Mouse (Mus musculus): Measurements from ENCODE around the gene Cadps. TPM values are rescaled to one million over a fixed set of nuclear protein-coding genes. Genes with fewer than 3 reads are reported as not detected.

The Cadps gene
- polyA plus RNA-seq, 1 experiment from 2014 or later = 0.51 TPM

GRCm38 (mm10) chr14:12818442-12818841, 4.4 kb downstream of the Cadps start:
- Histone ChIP-seq H3K27me3 (peaks cover 25% of the 10 kb centered on the region), H3K27ac (no peak overlapping the region), H3K36me3 (no peaks in the 10 kb centered on the region), H3K4me3 (replicated peaks) (no peak overlapping the region), H3K4me1 (peaks cover 20% of the 10 kb centered on the region), H3K4me2 (no peak overlapping the region), H3K9me3 (replicated peaks) (no peaks in the 10 kb centered on the region), H3K9ac (no peak overlapping the region)
- no peak for ATAC-seq (replicated peaks; ENCODE audit: low FRiP score)
- WGBS = 79% methylated on average over 1 of the region's 1 CpGs

GRCm38 (mm10) chr14:12812072-12812471, 10.8 kb downstream of the Cadps start:
- Histone ChIP-seq H3K4me2 (no peak overlapping the region), H3K4me1 (no peaks in the 10 kb centered on the region), H3K9ac (no peak overlapping the region), H3K9me3 (replicated peaks) (no peaks in the 10 kb centered on the region), H3K27ac (no peak overlapping the region), H3K27me3 (no peaks in the 10 kb centered on the region), H3K36me3 (no peaks in the 10 kb centered on the region), H3K4me3 (replicated peaks) (no peak overlapping the region)
- ATAC-seq (replicated peaks; ENCODE audit: low FRiP score) = no peak
- 85% methylated on average over 3 of the region's 3 CpGs for WGBS

GRCm38 (mm10) chr14:12802995-12803394, 19.9 kb downstream of the Cadps start:
- no peak for ATAC-seq (replicated peaks; ENCODE audit: low FRiP score)
- no peaks in the 10 kb centered on the region for H3K9me3 ChIP-seq (replicated peaks)
- 73% methylated on average over 1 of the region's 1 CpGs for WGBS

GRCm38 (mm10) chr14:12801100-12801499, 21.8 kb downstream of the Cadps start:
- Histone ChIP-seq H3K36me3 (no peaks in the 10 kb centered on the region), H3K27ac (no peak overlapping the region), H3K4me2 (no peak overlapping the region), H3K9me3 (replicated peaks) (no peaks in the 10 kb centered on the region), H3K4me3 (replicated peaks) (no peak overlapping the region), H3K4me1 (no peaks in the 10 kb centered on the region), H3K9ac (no peak overlapping the region), H3K27me3 (no peaks in the 10 kb centered on the region)
- 74% methylated on average over 2 of the region's 2 CpGs for WGBS
- ATAC-seq (replicated peaks; ENCODE audit: low FRiP score) = no peak

More at GRCm38 (mm10) chr14:12802995-12803394, 19.9 kb downstream of the Cadps start:
- H3K4me2 ChIP-seq = no peak overlapping the region
- H3K27ac ChIP-seq = no peak overlapping the region
- no peak overlapping the region for H3K4me3 ChIP-seq (replicated peaks)
- H3K36me3 ChIP-seq = no peaks in the 10 kb centered on the region
- no peak overlapping the region for H3K9ac ChIP-seq
- H3K4me1 ChIP-seq = no peaks in the 10 kb centered on the region
- no peaks in the 10 kb centered on the region for H3K27me3 ChIP-seq

GRCm38 (mm10) chr14:12798926-12799325, 24.0 kb downstream of the Cadps start:
- ATAC-seq (replicated peaks; ENCODE audit: low FRiP score) = no peak
- Histone ChIP-seq H3K27me3 (no peaks in the 10 kb centered on the region), H3K4me1 (no peaks in the 10 kb centered on the region), H3K9ac (no peak overlapping the region), H3K27ac (no peak overlapping the region), H3K36me3 (no peaks in the 10 kb centered on the region), H3K4me2 (no peak overlapping the region), H3K9me3 (replicated peaks) (no peaks in the 10 kb centered on the region), H3K4me3 (replicated peaks) (no peak overlapping the region)

- Histone ChIP-seq H3K4me1 (no peaks in the 10 kb centered on the region), H3K36me3 (no peaks in the 10 kb centered on the region), H3K4me3 (replicated peaks) (no peak overlapping the region), H3K4me2 (no peak overlapping the region), H3K27ac (no peak overlapping the region), H3K27me3 (no peaks in the 10 kb centered on the region), H3K9me3 (replicated peaks) (no peaks in the 10 kb centered on the region), H3K9ac (no peak overlapping the region)
- no peak for ATAC-seq (replicated peaks; ENCODE audit: low FRiP score)
- WGBS = 76% methylated on average over 1 of the region's 1 CpGs
Observed at GRCm38 (mm10) chr14:12784296-12784695, 38.6 kb downstream of the Cadps start.

GRCm38 (mm10) chr14:12780016-12780415, 42.9 kb downstream of the Cadps start:
- 88% methylated on average over 1 of the region's 1 CpGs for WGBS

GRCm38 (mm10) chr14:12777990-12778389, 44.9 kb downstream of the Cadps start:
- H3K4me1 ChIP-seq = no peaks in the 10 kb centered on the region
- H3K4me2 ChIP-seq = no peak overlapping the region
- H3K4me3 ChIP-seq (replicated peaks) = no peak overlapping the region
- WGBS = 68% methylated on average over 4 of the region's 4 CpGs
- H3K9ac ChIP-seq = no peak overlapping the region
- H3K27ac ChIP-seq = no peak overlapping the region
- H3K9me3 ChIP-seq (replicated peaks) = no peaks in the 10 kb centered on the region
- no peaks in the 10 kb centered on the region for H3K27me3 ChIP-seq
- ATAC-seq (replicated peaks; ENCODE audit: low FRiP score) = no peak
- H3K36me3 ChIP-seq = no peaks in the 10 kb centered on the region

More at GRCm38 (mm10) chr14:12780016-12780415, 42.9 kb downstream of the Cadps start:
- Histone ChIP-seq H3K9me3 (replicated peaks) (no peaks in the 10 kb centered on the region), H3K4me3 (replicated peaks) (no peak overlapping the region), H3K27ac (no peak overlapping the region), H3K9ac (no peak overlapping the region), H3K27me3 (no peaks in the 10 kb centered on the region), H3K4me1 (no peaks in the 10 kb centered on the region), H3K36me3 (no peaks in the 10 kb centered on the region), H3K4me2 (no peak overlapping the region)
- no peak for ATAC-seq (replicated peaks; ENCODE audit: low FRiP score)

- Histone ChIP-seq H3K9ac (no peak overlapping the region), H3K36me3 (no peaks in the 10 kb centered on the region), H3K27ac (no peak overlapping the region), H3K4me1 (no peaks in the 10 kb centered on the region), H3K4me3 (replicated peaks) (no peak overlapping the region), H3K27me3 (no peaks in the 10 kb centered on the region), H3K4me2 (no peak overlapping the region), H3K9me3 (replicated peaks) (no peaks in the 10 kb centered on the region)
- no peak for ATAC-seq (replicated peaks; ENCODE audit: low FRiP score)
- WGBS = 95% methylated on average over 1 of the region's 1 CpGs
Observed at GRCm38 (mm10) chr14:12768870-12769269, 54.0 kb downstream of the Cadps start.

- H3K36me3 ChIP-seq = no peaks in the 10 kb centered on the region
- H3K27me3 ChIP-seq = no peaks in the 10 kb centered on the region
- H3K9ac ChIP-seq = no peak overlapping the region
- 85% methylated on average over 4 of the region's 4 CpGs for WGBS
- no peak for ATAC-seq (replicated peaks; ENCODE audit: low FRiP score)
- H3K4me3 ChIP-seq (replicated peaks) = no peak overlapping the region
- no peaks in the 10 kb centered on the region for H3K4me1 ChIP-seq
- no peak overlapping the region for H3K27ac ChIP-seq
- no peaks in the 10 kb centered on the region for H3K9me3 ChIP-seq (replicated peaks)
- no peak overlapping the region for H3K4me2 ChIP-seq
Observed at GRCm38 (mm10) chr14:12753237-12753636, 69.6 kb downstream of the Cadps start.

GRCm38 (mm10) chr14:12751821-12752220, 71.1 kb downstream of the Cadps start:
- Histone ChIP-seq H3K4me2 (no peak overlapping the region), H3K9ac (no peak overlapping the region), H3K4me3 (replicated peaks) (no peak overlapping the region), H3K4me1 (no peaks in the 10 kb centered on the region), H3K27ac (no peak overlapping the region), H3K27me3 (no peaks in the 10 kb centered on the region), H3K9me3 (replicated peaks) (no peaks in the 10 kb centered on the region), H3K36me3 (no peaks in the 10 kb centered on the region)
- 50% methylated on average over 1 of the region's 1 CpGs for WGBS
- ATAC-seq (replicated peaks; ENCODE audit: low FRiP score) = no peak

- 88% methylated on average over 2 of the region's 2 CpGs for WGBS
- no peak overlapping the region for H3K4me2 ChIP-seq
- H3K36me3 ChIP-seq = no peaks in the 10 kb centered on the region
- H3K9ac ChIP-seq = no peak overlapping the region
- H3K4me1 ChIP-seq = no peaks in the 10 kb centered on the region
- no peak overlapping the region for H3K4me3 ChIP-seq (replicated peaks)
- no peaks in the 10 kb centered on the region for H3K27me3 ChIP-seq
- ATAC-seq (replicated peaks; ENCODE audit: low FRiP score) = no peak
- no peak overlapping the region for H3K27ac ChIP-seq
- H3K9me3 ChIP-seq (replicated peaks) = no peaks in the 10 kb centered on the region
Observed at GRCm38 (mm10) chr14:12730979-12731378, 91.9 kb downstream of the Cadps start.

GRCm38 (mm10) chr14:12722452-12723194, 100.3 kb downstream of the Cadps start:
- H3K9ac ChIP-seq = no peak overlapping the region
- 90% methylated on average over 1 of the region's 1 CpGs for WGBS
- H3K4me2 ChIP-seq = no peak overlapping the region
- no peaks in the 10 kb centered on the region for H3K9me3 ChIP-seq (replicated peaks)
- no peak for ATAC-seq (replicated peaks; ENCODE audit: low FRiP score)
- H3K27me3 ChIP-seq = no peaks in the 10 kb centered on the region
- no peak overlapping the region for H3K4me3 ChIP-seq (replicated peaks)
- no peak overlapping the region for H3K27ac ChIP-seq
- H3K4me1 ChIP-seq = no peaks in the 10 kb centered on the region
- no peaks in the 10 kb centered on the region for H3K36me3 ChIP-seq

All from kidney, embryonic 15.5 days (tissue).